Mouse (Mus musculus) olfactory bulb, adult 2 months (tissue): Measurements from ENCODE around the gene Tfe3.

ENCODE experiments used
- CTCF ChIP-seq: fragments of 200-500 bp; IDR thresholded peaks from 2 replicates; pipeline ENCODE4 v1.5.1; 2012; ENCODE audit warnings: low read depth, mild to moderate bottlenecking, low read length, moderate library complexity; ENCODE audit not compliant: insufficient read depth
- POLR2A ChIP-seq: fragments of 200-500 bp; IDR thresholded peaks from 2 replicates; pipeline ENCODE4 v1.6.1; 2012; ENCODE audit warnings: mild to moderate bottlenecking, low read depth, low read length, moderate library complexity; ENCODE audit not compliant: insufficient read depth

DNA sequence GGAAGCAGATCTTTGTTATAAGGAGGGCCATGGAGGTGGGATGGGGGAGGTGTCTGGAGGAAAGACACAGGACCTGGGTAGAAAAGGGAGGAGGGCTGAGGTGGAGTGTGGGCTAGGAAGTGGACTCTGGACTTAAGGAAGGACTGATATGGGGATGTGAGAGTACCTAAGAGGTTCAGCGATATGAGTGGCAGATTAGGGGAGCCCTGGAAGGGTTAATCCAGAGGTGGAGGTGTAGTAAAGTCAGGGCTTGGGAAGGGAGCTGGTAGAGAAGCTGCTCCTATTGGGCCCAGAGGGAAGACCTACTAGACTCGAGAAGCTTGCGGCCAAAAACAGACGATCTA is 33.5 kb upstream of the Tfe3 start:
- TF ChIP-seq CTCF (no peak), POLR2A (no peak)
